Mouse (Mus musculus) cerebellum, postnatal 10 days (tissue): ENCODE results near the gene Tas2r137.
A peak's percentile ranks its signal among the peaks of the same experiment; 100 is the strongest.

Source experiments
- DNase-seq, 2 experiments: peaks; one replicate each; pipeline ENCODE4 v3.0.0; 2021; ENCODE audit warnings: mixed read lengths in 2 of 2

The Tas2r137 gene

GRCm38 (mm10) chr6:40490933-40491332 lies at the start of gene Tas2r137:
TSS of gene Tas2r137 (plus strand) at chr6:40491233.
- no peak for DNase-seq

- peak in 1 of 2 experiments; percentile 42 for DNase-seq
Observed at GRCm38 (mm10) chr6:40441276-40441675, 49.8 kb upstream of the Tas2r137 start.

DNA sequence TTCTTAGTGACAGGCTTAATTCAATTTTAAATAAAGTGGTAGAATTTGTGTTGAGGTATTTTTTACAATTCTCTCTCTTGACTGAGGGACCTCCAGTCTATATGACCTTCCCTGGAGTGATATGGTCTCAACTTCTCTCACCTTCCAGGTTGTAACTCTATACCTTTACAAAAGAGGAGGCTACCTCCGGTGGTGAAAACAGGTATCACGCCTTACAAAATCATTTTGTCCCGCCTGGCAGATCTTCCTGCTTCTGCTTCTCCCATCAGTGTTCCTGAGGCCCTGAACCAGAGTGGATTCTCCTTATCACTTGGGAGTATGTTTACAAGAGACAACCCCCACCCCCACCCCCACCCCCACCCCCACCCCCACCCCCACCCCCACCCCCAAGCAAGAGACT lies 49.3 kb upstream of the Tas2r137 start:
- DNase-seq = peak; percentile 48 to 63

DNA sequence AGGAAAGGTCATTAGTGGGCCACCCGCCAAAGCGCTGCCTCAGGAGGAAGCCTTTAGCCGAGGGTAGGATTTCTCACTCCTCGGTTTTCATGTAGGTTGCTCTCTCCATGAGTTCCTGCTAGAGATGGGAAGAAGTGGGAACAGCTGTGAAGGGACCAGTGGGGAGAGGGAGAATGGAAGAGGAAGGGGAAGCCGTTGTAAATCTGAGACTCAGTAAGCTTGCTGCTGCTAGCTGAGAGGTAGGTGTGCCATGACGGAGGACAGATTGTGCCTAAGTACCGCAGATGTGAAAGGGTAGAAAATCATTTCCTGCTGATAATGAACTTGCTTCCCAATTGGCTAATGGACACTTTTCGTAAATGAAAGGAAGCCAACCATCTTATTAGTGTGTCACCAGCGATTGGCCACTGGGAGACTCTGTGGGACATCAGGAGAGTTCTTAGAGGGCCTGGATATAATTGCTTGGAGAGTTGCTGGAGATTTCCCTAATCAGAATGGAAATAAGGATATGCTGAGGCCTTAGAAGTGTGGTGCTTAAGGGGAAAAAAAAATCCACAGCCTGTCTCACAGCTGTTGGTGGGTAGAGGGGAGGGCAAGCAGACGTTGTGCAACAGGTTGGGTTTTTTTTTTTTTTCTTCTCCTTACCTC lies 47.6 kb upstream of the Tas2r137 start:
- no peak for DNase-seq

GRCm38 (mm10) chr6:40448626-40449025 lies 42.4 kb upstream of the Tas2r137 start:
- DNase-seq = no peak

- peak; percentile 34 to 66 for DNase-seq
Observed at GRCm38 (mm10) chr6:40454436-40455041, 36.5 kb upstream of the Tas2r137 start.

- peak in 1 of 2 experiments; percentile 24 for DNase-seq
Observed at GRCm38 (mm10) chr6:40465710-40466109, 25.3 kb upstream of the Tas2r137 start.

DNA sequence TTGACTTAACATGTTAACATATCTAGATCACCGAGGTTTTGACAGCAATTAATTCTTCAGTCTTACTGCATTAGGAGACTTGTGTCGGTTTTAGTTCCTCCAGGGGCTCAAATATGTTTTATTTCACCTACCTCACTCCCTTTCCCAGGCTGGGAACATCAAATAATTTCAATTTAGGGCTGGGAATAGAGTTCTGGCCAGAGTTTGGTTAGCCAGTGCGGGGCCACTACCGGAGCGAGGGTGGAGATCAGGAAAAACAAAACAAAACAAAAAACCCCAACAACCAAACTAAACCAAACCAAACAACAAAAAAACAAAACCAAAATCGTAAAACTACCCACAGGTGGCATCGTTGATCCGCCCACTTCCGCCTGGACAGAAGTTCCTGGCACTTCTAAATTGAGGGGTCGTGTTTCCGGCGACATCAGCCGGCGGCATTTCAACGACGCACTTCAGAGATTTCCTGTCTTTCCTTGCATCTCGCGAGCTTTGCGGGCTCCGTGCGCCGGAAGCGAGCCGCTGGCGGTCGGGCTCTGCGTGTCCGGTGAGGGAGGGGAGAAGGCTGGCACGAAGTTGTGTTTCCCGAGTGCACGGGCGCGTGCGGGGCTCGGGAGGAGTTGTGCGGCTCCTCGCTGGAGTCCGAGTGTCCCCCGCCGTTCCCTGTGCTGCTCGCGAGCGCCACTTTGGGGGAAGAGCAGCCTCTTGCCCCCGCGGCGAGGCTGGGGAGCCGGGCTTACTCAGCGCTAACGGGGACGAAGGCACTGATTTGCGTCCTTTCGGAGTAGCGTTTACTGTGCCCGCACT lies 19.9 kb upstream of the Tas2r137 start, which contains the start of gene Ssbp1:
Gene Ssbp1, plus strand, starts transcription at position 437 of the 804 bp plus-strand sequence.
- DNase-seq = peak; percentile 94 to 95

- DNase-seq = no peak
Observed at GRCm38 (mm10) chr6:40471720-40472010, 19.4 kb upstream of the Tas2r137 start.

DNA sequence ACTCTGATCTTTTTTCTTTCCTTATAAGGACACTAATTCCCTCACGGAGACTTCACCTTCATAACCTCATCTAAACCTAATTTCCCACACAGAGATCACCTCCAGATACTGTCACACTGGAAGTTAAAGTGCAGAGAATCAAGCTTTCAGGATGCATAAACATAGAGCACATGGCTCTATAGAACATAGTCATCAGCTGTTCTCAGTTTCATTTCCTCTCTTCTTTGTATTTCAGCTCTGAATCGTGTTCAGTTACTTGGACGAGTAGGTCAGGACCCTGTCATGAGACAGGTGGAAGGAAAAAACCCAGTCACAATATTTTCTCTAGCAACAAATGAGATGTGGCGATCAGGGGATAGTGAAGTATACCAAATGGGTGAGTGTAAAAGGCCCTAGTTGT lies 14.9 kb upstream of the Tas2r137 start:
- DNase-seq = no peak

- peak; percentile 9 to 44 for DNase-seq
Observed at GRCm38 (mm10) chr6:40479705-40480104, 11.3 kb upstream of the Tas2r137 start.

GRCm38 (mm10) chr6:40482318-40482717 lies 8.7 kb upstream of the Tas2r137 start:
- no peak for DNase-seq

DNA sequence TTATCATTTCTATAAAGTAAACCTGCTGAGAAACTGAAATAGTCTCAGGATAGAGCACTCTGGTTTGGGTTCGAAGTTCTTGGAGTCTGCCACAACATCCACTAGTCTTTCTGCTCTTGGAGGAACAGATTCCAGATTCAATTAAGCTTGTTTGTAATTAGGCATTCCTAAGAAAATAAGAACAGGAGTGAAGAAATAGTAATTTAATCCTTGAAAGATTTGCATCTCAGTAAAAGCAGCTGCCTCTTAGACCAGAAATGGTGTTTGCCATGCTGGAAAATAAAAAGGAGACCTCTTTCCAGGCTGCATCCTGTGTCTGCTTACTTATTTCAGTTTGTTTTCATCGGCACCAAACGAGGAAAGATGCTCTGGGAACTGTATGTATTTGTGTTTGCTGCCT lies 2.2 kb downstream of the Tas2r137 start, which contains the start of gene Tas2r108:
Gene Tas2r108, plus strand, starts transcription at position 301 of the 400 bp plus-strand sequence.
- no peak for DNase-seq

DNA sequence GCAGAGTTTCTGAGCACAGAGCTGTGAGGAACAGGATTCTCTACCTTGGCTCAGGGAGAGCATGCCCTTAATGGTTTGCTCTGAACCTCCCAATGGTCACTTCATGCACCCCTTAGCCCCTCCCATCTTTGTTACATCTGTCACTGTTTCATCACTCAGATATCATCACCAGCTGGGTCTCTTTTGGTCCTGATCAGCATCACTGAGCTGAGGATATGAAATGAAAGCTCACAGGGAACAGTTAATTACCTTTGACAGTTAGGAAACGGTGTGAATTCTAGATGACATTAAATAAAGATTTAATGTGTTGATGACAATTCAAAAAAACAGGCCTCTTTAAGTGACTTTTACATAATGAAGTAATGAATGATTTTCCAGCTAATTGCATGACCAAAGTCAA lies 28.4 kb downstream of the Tas2r137 start, which contains the start of gene Prss37:
Gene Prss37, minus strand, starts transcription at position 101 of the 400 bp plus-strand sequence.
- DNase-seq = no peak
